Mouse (Mus musculus) midbrain, embryonic 16.5 days (tissue): ENCODE measurements around the gene Pgd. TPM values are rescaled to one million over a fixed set of nuclear protein-coding genes. Genes with fewer than 3 reads are reported as not detected.

ENCODE experiments used
- ATAC-seq: fragments of 200-750 bp; cut with Nextera tagmentation; 2 replicates; pipeline ENCODE4 v1.8.0; 2017; ENCODE audit warnings: moderate TSS enrichment
- H3K27ac ChIP-seq: fragments of 300-500 bp; sonication (generic); 2 replicates; pipeline ENCODE4 v1.5.1; 2014; ENCODE audit warnings: mild to moderate bottlenecking, low read length, mixed read lengths
- H3K27me3 ChIP-seq: fragments of 300-500 bp; sonication (generic); 2 replicates; pipeline ENCODE4 v1.6.1; 2014; ENCODE audit warnings: low read depth, low read length, mixed read lengths; ENCODE audit not compliant: control insufficient read depth, insufficient read depth
- H3K36me3 ChIP-seq: fragments of 300-500 bp; sonication (generic); 2 replicates; pipeline ENCODE4 v1.6.1; 2014; ENCODE audit warnings: mild to moderate bottlenecking, low read length, moderate library complexity, mixed read lengths; ENCODE audit not compliant: control insufficient read depth, insufficient read depth
- H3K4me1 ChIP-seq: fragments of 300-500 bp; sonication (generic); 2 replicates; pipeline ENCODE4 v1.6.1; 2014; ENCODE audit warnings: mild to moderate bottlenecking, low read length, mixed read lengths; ENCODE audit not compliant: control insufficient read depth, insufficient read depth
- H3K4me2 ChIP-seq: fragments of 300-500 bp; sonication (generic); 2 replicates; pipeline ENCODE4 v1.6.1; 2014; ENCODE audit warnings: mild to moderate bottlenecking, low read length, mixed read lengths
- H3K4me3 ChIP-seq: fragments of 300-500 bp; sonication (generic); 2 replicates; pipeline ENCODE4 v1.5.1; 2014; ENCODE audit warnings: low read depth, mild to moderate bottlenecking, low read length, moderate library complexity, mixed read lengths
- H3K9ac ChIP-seq: fragments of 300-500 bp; sonication (generic); 2 replicates; pipeline ENCODE4 v1.6.1; 2014; ENCODE audit warnings: low read depth, low read length, mixed read lengths
- H3K9me3 ChIP-seq: fragments of 300-500 bp; sonication (generic); replicated peaks from 2 replicates; pipeline ENCODE4 v1.6.1; 2014; ENCODE audit warnings: mild to moderate bottlenecking, low read length, mixed read lengths; ENCODE audit not compliant: control insufficient read depth, poor library complexity, severe bottlenecking
- WGBS: fragments of 180-500 bp; shearing (Covaris S2); extraction: QIAGEN DNeasy Blood & Tissue Kit; methylation state at CpG from one replicate; pipeline ENCODE4 v1.1.7; 2014; 5-methylcytosine and 5-hydroxymethylcytosine counted together
- polyA plus RNA-seq: library from polyadenylated mRNA; unstranded; fragments of >200 nt; fragmentation: Nextera tagmentation; extraction: Ambion mirVana; gene quantifications from 2 replicates; pipeline ENCODE4 v1.2.1, GENCODE M21; 2015

Pgd gene
- polyA plus RNA-seq, 1 experiment from 2014 or later, result 114 TPM

- no peak overlapping the region for H3K27ac ChIP-seq
- H3K36me3 ChIP-seq, result peaks cover 35% of the 10 kb centered on the region
- no peak overlapping the region for H3K4me3 ChIP-seq
- 86% methylated on average over 9 of the region's 9 CpGs for WGBS
- H3K9ac ChIP-seq, result no peak overlapping the region
- no peak overlapping the region for H3K4me2 ChIP-seq
- no peaks in the 10 kb centered on the region for H3K4me1 ChIP-seq
- no peak for ATAC-seq
- no peaks in the 10 kb centered on the region for H3K27me3 ChIP-seq
- H3K9me3 ChIP-seq, result no peaks in the 10 kb centered on the region
These were observed 17.4 kb downstream of the Pgd start for GRCm38 (mm10) chr4:149149196-149149595.

- no peak overlapping the region for H3K4me3 ChIP-seq
- H3K36me3 ChIP-seq, result peaks cover 24% of the 10 kb centered on the region
- no peaks in the 10 kb centered on the region for H3K9me3 ChIP-seq
- H3K4me1 ChIP-seq, result no peaks in the 10 kb centered on the region
- H3K4me2 ChIP-seq, result no peak overlapping the region
- H3K27me3 ChIP-seq, result no peaks in the 10 kb centered on the region
- no peak overlapping the region for H3K27ac ChIP-seq
- WGBS, result 73% methylated on average over 4 of the region's 4 CpGs
- ATAC-seq, result no peak
- no peak overlapping the region for H3K9ac ChIP-seq
These were observed 18.5 kb downstream of the Pgd start for GRCm38 (mm10) chr4:149148084-149148483.

GRCm38 (mm10) chr4:149147528-149147927, 19.0 kb downstream of the Pgd start:
- no peak overlapping the region for H3K9ac ChIP-seq
- ATAC-seq, result no peak
- no peak overlapping the region for H3K4me2 ChIP-seq
- H3K36me3 ChIP-seq, result peaks cover 18% of the 10 kb centered on the region
- no peak overlapping the region for H3K4me3 ChIP-seq
- WGBS, result 92% methylated on average over 7 of the region's 7 CpGs
- H3K27me3 ChIP-seq, result no peaks in the 10 kb centered on the region
- H3K27ac ChIP-seq, result no peak overlapping the region
- H3K9me3 ChIP-seq, result no peaks in the 10 kb centered on the region
- H3K4me1 ChIP-seq, result no peaks in the 10 kb centered on the region

- Histone ChIP-seq H3K4me1 (no peaks in the 10 kb centered on the region), H3K27me3 (no peaks in the 10 kb centered on the region), H3K9me3 (no peaks in the 10 kb centered on the region), H3K4me2 (no peak overlapping the region), H3K4me3 (no peak overlapping the region), H3K36me3 (no peaks in the 10 kb centered on the region; the same call in 1 of the 2 replicates), H3K9ac (no peak overlapping the region), H3K27ac (no peak overlapping the region)
- ATAC-seq, result no peak
- WGBS, result 80% methylated on average over 4 of the region's 4 CpGs
These were observed 21.4 kb downstream of the Pgd start for GRCm38 (mm10) chr4:149145151-149145550.

- WGBS, result 10% methylated on average over 3 of the region's 3 CpGs
- no peak overlapping the region for H3K9ac ChIP-seq
- no peak overlapping the region for H3K4me2 ChIP-seq
- no peaks in the 10 kb centered on the region for H3K27me3 ChIP-seq
- no peak overlapping the region for H3K4me3 ChIP-seq
- no peaks in the 10 kb centered on the region for H3K36me3 ChIP-seq
- H3K4me1 ChIP-seq, result no peaks in the 10 kb centered on the region
- peak; percentile 91 for ATAC-seq
- H3K9me3 ChIP-seq, result no peaks in the 10 kb centered on the region
- no peak overlapping the region for H3K27ac ChIP-seq
These were observed 22.1 kb downstream of the Pgd start for GRCm38 (mm10) chr4:149144459-149144858.

GRCm38 (mm10) chr4:149143594-149143993, 23.0 kb downstream of the Pgd start:
- no peak for ATAC-seq
- Histone ChIP-seq H3K4me3 (no peak overlapping the region), H3K27ac (no peak overlapping the region), H3K9ac (no peak overlapping the region), H3K9me3 (no peaks in the 10 kb centered on the region), H3K4me1 (no peaks in the 10 kb centered on the region), H3K27me3 (no peaks in the 10 kb centered on the region), H3K36me3 (no peaks in the 10 kb centered on the region), H3K4me2 (no peak overlapping the region)
- WGBS, result 25% methylated on average over 4 of the region's 4 CpGs

- no peak overlapping the region for H3K4me3 ChIP-seq
- no peak for ATAC-seq
- no peaks in the 10 kb centered on the region for H3K36me3 ChIP-seq
- peaks cover 6% of the 10 kb centered on the region for H3K4me1 ChIP-seq
- no peaks in the 10 kb centered on the region for H3K27me3 ChIP-seq
- H3K9ac ChIP-seq, result no peak overlapping the region
- WGBS, result 82% methylated on average over 8 of the region's 8 CpGs
- H3K27ac ChIP-seq, result no peak overlapping the region
- H3K4me2 ChIP-seq, result no peak overlapping the region
- H3K9me3 ChIP-seq, result no peaks in the 10 kb centered on the region
These were observed 28.1 kb downstream of the Pgd start for GRCm38 (mm10) chr4:149138515-149138914.

- peak; percentile 94 for ATAC-seq
- Histone ChIP-seq H3K4me3 (peak within 1 kb of the TSS; percentile 72), H3K27me3 (no peaks in the 10 kb centered on the region), H3K9ac (peak within 1 kb of the TSS; percentile 67), H3K27ac (peak within 1 kb of the TSS; percentile 81), H3K9me3 (no peaks in the 10 kb centered on the region), H3K4me1 (peaks cover 6% of the 10 kb centered on the region), H3K4me2 (peak within 1 kb of the TSS; percentile 65), H3K36me3 (no peaks in the 10 kb centered on the region)
- under 1% methylated on average over 68 of the region's 68 CpGs for WGBS
These were observed 29.4 kb downstream of the Pgd start, which contains the start of gene Cenps for GRCm38 (mm10) chr4:149136982-149137770. TSS of gene Cenps (minus strand) at chr4:149137629.

GRCm38 (mm10) chr4:149136116-149136850, 30.3 kb downstream of the Pgd start:
- no peaks in the 10 kb centered on the region for H3K9me3 ChIP-seq
- H3K27me3 ChIP-seq, result no peaks in the 10 kb centered on the region
- H3K4me2 ChIP-seq, result peak overlapping the region; percentile 65
- H3K36me3 ChIP-seq, result no peaks in the 10 kb centered on the region
- H3K4me3 ChIP-seq, result peak overlapping the region; percentile 72
- ATAC-seq, result 0 out of 2 replicates have a peak, but pooled peaks have one; percentile 16
- peak overlapping the region; percentile 81; the same call in 1 of the 2 replicates for H3K27ac ChIP-seq
- peaks cover 6% of the 10 kb centered on the region for H3K4me1 ChIP-seq
- peak overlapping the region; percentile 67; the same call in 1 of the 2 replicates for H3K9ac ChIP-seq
- WGBS, result 70% methylated on average over 18 of the region's 18 CpGs
